Mouse (Mus musculus) neural tube, embryonic 12.5 days (tissue): ENCODE results near the gene Sh3rf3. TPM values are rescaled to one million over a fixed set of nuclear protein-coding genes. Genes with fewer than 3 reads are reported as not detected.
A peak's percentile ranks its signal among the peaks of the same experiment; 100 is the strongest.

Source experiments
- ATAC-seq: fragments of 200-750 bp; cut with Nextera tagmentation; 2 replicates; pipeline ENCODE4 v1.8.0; 2017; ENCODE audit warnings: low read depth, mild to moderate bottlenecking, moderate TSS enrichment, moderate library complexity; ENCODE audit not compliant: low FRiP score
- H3K27ac ChIP-seq: fragments of 300-500 bp; sonication (generic); 2 replicates; pipeline ENCODE4 v1.5.1; 2016
- H3K27me3 ChIP-seq: fragments of 300-500 bp; sonication (generic); replicated peaks from 2 replicates; pipeline ENCODE4 v1.6.1; 2016; ENCODE audit warnings: mild to moderate bottlenecking
- H3K36me3 ChIP-seq: fragments of 300-500 bp; sonication (generic); 2 replicates; pipeline ENCODE4 v1.6.1; 2016; ENCODE audit warnings: mild to moderate bottlenecking
- H3K4me1 ChIP-seq: fragments of 300-500 bp; sonication (generic); 2 replicates; pipeline ENCODE4 v1.6.1; 2016
- H3K4me2 ChIP-seq: fragments of 300-500 bp; sonication (generic); replicated peaks from 2 replicates; pipeline ENCODE4 v1.6.1; 2016; ENCODE audit warnings: mild to moderate bottlenecking
- H3K4me3 ChIP-seq: fragments of 300-500 bp; sonication (generic); 2 replicates; pipeline ENCODE4 v1.5.1; 2016
- H3K9ac ChIP-seq: fragments of 300-500 bp; sonication (generic); 2 replicates; pipeline ENCODE4 v1.6.1; 2016; ENCODE audit warnings: mild to moderate bottlenecking
- H3K9me3 ChIP-seq: fragments of 300-500 bp; sonication (generic); 2 replicates; pipeline ENCODE4 v1.6.1; 2016; ENCODE audit warnings: mild to moderate bottlenecking
- WGBS: fragments of 180-500 bp; shearing (Covaris S2); methylation state at CpG from one replicate; pipeline ENCODE4 v1.1.7; 2016; 5-methylcytosine and 5-hydroxymethylcytosine counted together
- polyA plus RNA-seq: library from polyadenylated mRNA; unstranded; fragments of >200 nt; fragmentation: Nextera tagmentation; extraction: Ambion mirVana; gene quantifications from 2 replicates; pipeline ENCODE4 v1.2.1, GENCODE M21; 2016

The Sh3rf3 gene
- polyA plus RNA-seq, 1 experiment from 2014 or later: 6.3 TPM

GRCm38 (mm10) chr10:59119811-59120210 lies 306.7 kb downstream of the Sh3rf3 start:
- no peak overlapping the region for H3K9ac ChIP-seq
- no peaks in the 10 kb centered on the region for H3K27me3 ChIP-seq
- H3K36me3 ChIP-seq: no peaks in the 10 kb centered on the region
- no peak for ATAC-seq
- no peak overlapping the region for H3K4me3 ChIP-seq
- WGBS: 92% methylated on average over 2 of the region's 2 CpGs
- no peaks in the 10 kb centered on the region for H3K4me1 ChIP-seq
- no peak overlapping the region for H3K4me2 ChIP-seq
- H3K27ac ChIP-seq: no peak overlapping the region
- H3K9me3 ChIP-seq: no peaks in the 10 kb centered on the region

- no peak overlapping the region for H3K27ac ChIP-seq
- no peak overlapping the region for H3K9ac ChIP-seq
- no peak for ATAC-seq
- WGBS: 84% methylated on average over 2 of the region's 2 CpGs
- H3K4me2 ChIP-seq: no peak overlapping the region
- no peaks in the 10 kb centered on the region for H3K27me3 ChIP-seq
- H3K9me3 ChIP-seq: no peaks in the 10 kb centered on the region
- no peaks in the 10 kb centered on the region for H3K36me3 ChIP-seq
- H3K4me3 ChIP-seq: no peak overlapping the region
- H3K4me1 ChIP-seq: no peaks in the 10 kb centered on the region
Observed at GRCm38 (mm10) chr10:59125497-59125896, 312.3 kb downstream of the Sh3rf3 start.

DNA sequence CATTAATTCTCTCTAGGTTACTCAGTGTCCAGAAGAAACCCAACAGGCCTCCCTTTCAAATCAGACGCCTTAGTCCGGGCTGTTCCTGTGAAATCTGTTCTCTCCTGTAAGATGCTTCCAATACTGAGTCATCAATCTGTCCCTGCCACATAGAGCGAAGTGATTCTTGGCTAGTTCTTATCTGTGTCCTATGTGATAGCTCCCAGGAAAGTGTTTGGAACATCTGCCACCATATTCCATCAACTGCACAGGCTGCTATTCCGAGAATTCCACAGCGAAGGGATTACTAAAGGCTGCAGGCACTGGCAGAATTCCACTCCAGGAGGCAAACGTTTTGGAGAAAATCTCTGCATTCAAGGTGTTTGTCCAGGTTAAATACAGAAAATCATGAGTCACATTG lies 314.5 kb downstream of the Sh3rf3 start:
- Histone ChIP-seq H3K9ac (no peak overlapping the region), H3K36me3 (no peaks in the 10 kb centered on the region), H3K27ac (no peak overlapping the region), H3K4me2 (no peak overlapping the region), H3K4me3 (no peak overlapping the region), H3K27me3 (no peaks in the 10 kb centered on the region), H3K4me1 (no peaks in the 10 kb centered on the region), H3K9me3 (no peaks in the 10 kb centered on the region)
- ATAC-seq: no peak
- WGBS: 82% methylated on average over 6 of the region's 6 CpGs

- Histone ChIP-seq H3K4me1 (no peaks in the 10 kb centered on the region), H3K27ac (no peak overlapping the region), H3K9ac (no peak overlapping the region), H3K4me2 (no peak overlapping the region), H3K9me3 (no peaks in the 10 kb centered on the region), H3K36me3 (no peaks in the 10 kb centered on the region), H3K27me3 (no peaks in the 10 kb centered on the region), H3K4me3 (no peak overlapping the region)
- no peak for ATAC-seq
- WGBS: 82% methylated on average over 20 of the region's 20 CpGs
Observed at GRCm38 (mm10) chr10:59131926-59132628, 318.9 kb downstream of the Sh3rf3 start.

DNA sequence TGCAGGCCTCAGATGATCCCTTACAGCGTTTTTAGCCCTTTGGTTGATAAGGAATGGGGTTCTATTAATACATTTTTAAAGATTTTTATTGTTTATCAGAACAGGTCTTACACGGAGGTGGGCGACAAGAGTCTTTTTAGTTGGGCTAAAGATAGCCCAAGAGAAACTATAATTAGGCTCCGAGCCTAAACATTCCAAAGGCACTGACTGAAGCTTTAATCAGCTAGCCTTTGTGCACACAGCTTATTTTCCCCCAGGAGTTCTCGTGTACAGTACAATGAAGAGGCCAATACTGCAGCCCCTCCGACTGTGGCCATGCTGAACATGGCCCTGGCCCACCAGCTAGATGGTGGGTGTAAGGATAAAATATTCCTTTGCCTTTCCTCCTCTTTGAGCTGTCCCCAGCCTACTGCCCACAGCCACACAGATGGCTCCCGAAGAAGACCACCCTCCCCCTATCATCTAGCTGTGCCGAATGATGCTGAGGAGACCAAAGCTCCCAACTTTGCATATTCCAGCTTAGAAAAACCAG lies 320.4 kb downstream of the Sh3rf3 start:
- no peak overlapping the region for H3K4me3 ChIP-seq
- H3K9ac ChIP-seq: no peak overlapping the region
- H3K36me3 ChIP-seq: no peaks in the 10 kb centered on the region
- H3K27ac ChIP-seq: no peak overlapping the region
- no peaks in the 10 kb centered on the region for H3K4me1 ChIP-seq
- H3K27me3 ChIP-seq: no peaks in the 10 kb centered on the region
- H3K9me3 ChIP-seq: no peaks in the 10 kb centered on the region
- 76% methylated on average over 8 of the region's 8 CpGs for WGBS
- no peak for ATAC-seq
- no peak overlapping the region for H3K4me2 ChIP-seq

GRCm38 (mm10) chr10:59149956-59150383 lies 336.8 kb downstream of the Sh3rf3 start:
- no peaks in the 10 kb centered on the region for H3K27me3 ChIP-seq
- H3K9ac ChIP-seq: no peak overlapping the region
- H3K4me3 ChIP-seq: no peak overlapping the region
- H3K9me3 ChIP-seq: peaks cover 8% of the 10 kb centered on the region
- H3K27ac ChIP-seq: no peak overlapping the region
- no peaks in the 10 kb centered on the region for H3K36me3 ChIP-seq
- 0 out of 2 replicates have a peak overlapping the region, but pooled peaks have one; percentile 16 for H3K4me2 ChIP-seq
- ATAC-seq: peak; percentile 75
- WGBS: 25% methylated on average over 8 of the region's 8 CpGs
- H3K4me1 ChIP-seq: no peaks in the 10 kb centered on the region

- Histone ChIP-seq H3K27ac (no peak overlapping the region), H3K4me1 (no peaks in the 10 kb centered on the region), H3K9ac (no peak overlapping the region), H3K36me3 (no peaks in the 10 kb centered on the region), H3K4me3 (no peak overlapping the region), H3K9me3 (peaks cover 8% of the 10 kb centered on the region), H3K4me2 (no peak overlapping the region), H3K27me3 (no peaks in the 10 kb centered on the region)
- WGBS: 89% methylated on average over 10 of the region's 10 CpGs
- no peak for ATAC-seq
Observed at GRCm38 (mm10) chr10:59150938-59151657, 337.9 kb downstream of the Sh3rf3 start.

- H3K9me3 ChIP-seq: peaks cover 8% of the 10 kb centered on the region
- no peaks in the 10 kb centered on the region for H3K4me1 ChIP-seq
- no peak overlapping the region for H3K9ac ChIP-seq
- WGBS: 85% methylated on average over 5 of the region's 5 CpGs
- ATAC-seq: no peak
- no peak overlapping the region for H3K4me2 ChIP-seq
- no peaks in the 10 kb centered on the region for H3K36me3 ChIP-seq
- H3K27ac ChIP-seq: no peak overlapping the region
- H3K27me3 ChIP-seq: no peaks in the 10 kb centered on the region
- no peak overlapping the region for H3K4me3 ChIP-seq
Observed at GRCm38 (mm10) chr10:59152544-59153081, 339.5 kb downstream of the Sh3rf3 start.

DNA sequence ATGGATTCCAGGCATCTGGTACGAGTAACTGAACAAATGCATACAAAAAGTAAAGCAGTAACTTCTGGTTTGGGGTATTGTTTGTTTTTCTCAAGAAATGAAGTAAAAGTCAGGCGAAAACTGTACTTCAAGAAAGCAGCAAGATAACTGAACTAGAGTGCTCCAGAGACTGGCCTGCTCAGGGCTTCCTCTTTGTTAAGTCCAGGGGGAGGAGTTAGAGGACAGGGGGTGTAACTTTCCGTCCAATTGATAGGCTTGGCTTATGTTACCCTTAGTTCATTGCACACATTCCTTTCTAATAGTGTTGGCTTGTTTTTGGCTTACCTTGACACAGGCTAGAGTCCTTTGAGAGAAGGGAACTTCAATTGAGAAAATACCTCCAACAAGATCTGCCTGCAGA lies 345.5 kb downstream of the Sh3rf3 start:
- H3K4me3 ChIP-seq: no peak overlapping the region
- H3K9ac ChIP-seq: no peak overlapping the region
- no peak overlapping the region for H3K4me2 ChIP-seq
- H3K27ac ChIP-seq: no peak overlapping the region
- no peaks in the 10 kb centered on the region for H3K27me3 ChIP-seq
- WGBS: 79% methylated on average over 3 of the region's 3 CpGs
- no peaks in the 10 kb centered on the region; the same call in 1 of the 2 replicates for H3K36me3 ChIP-seq
- H3K9me3 ChIP-seq: peaks cover 2% of the 10 kb centered on the region
- ATAC-seq: no peak
- H3K4me1 ChIP-seq: no peaks in the 10 kb centered on the region

DNA sequence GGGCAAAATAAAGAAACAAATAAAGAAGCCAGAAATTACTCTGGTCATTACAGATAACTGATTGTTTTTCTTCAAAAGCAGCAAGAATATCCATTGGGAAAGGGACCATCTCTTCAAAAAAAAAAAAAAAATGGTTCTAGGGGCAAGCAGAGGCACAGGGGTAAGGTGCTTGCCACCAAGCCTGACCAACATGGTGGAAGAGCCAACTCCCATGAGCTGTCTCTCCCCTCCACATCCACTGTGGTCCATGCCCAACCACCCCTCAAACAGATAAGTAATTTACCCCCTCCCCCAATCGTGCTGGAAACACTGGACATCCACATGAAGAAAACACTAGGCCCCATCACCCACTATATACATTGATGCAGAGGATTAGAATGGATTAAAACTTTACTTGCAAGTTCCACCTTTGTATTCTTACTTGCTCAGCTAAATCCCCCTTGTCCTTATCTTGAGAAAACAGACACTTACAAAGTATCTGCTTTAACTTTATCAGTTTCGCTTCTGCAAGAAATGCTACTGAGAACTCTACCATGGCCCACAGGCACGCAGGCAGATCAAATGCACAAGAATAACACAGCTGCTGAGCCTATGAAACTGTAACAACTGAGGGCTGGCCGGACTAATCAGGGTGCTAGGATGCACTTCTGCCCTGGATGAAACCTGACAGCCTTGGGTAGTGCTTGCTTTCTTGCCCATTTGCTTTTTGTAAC lies 349.2 kb downstream of the Sh3rf3 start:
- Histone ChIP-seq H3K36me3 (peaks cover 3% of the 10 kb centered on the region; the same call in 1 of the 2 replicates), H3K9ac (no peak overlapping the region), H3K4me3 (no peak overlapping the region), H3K4me1 (no peaks in the 10 kb centered on the region), H3K27me3 (no peaks in the 10 kb centered on the region), H3K9me3 (no peaks in the 10 kb centered on the region), H3K4me2 (no peak overlapping the region), H3K27ac (no peak overlapping the region)
- WGBS: 80% methylated on average over 4 of the region's 4 CpGs
- no peak for ATAC-seq

- WGBS: 71% methylated on average over 14 of the region's 14 CpGs
- no peak overlapping the region for H3K9ac ChIP-seq
- H3K4me2 ChIP-seq: no peak overlapping the region
- H3K27ac ChIP-seq: no peak overlapping the region
- H3K9me3 ChIP-seq: no peaks in the 10 kb centered on the region
- no peaks in the 10 kb centered on the region for H3K4me1 ChIP-seq
- H3K36me3 ChIP-seq: peaks cover 9% of the 10 kb centered on the region; the same call in 1 of the 2 replicates
- H3K27me3 ChIP-seq: no peaks in the 10 kb centered on the region
- H3K4me3 ChIP-seq: no peak overlapping the region
- ATAC-seq: 0 out of 2 replicates have a peak, but pooled peaks have one; percentile 13
Observed at GRCm38 (mm10) chr10:59166104-59166944, 353.2 kb downstream of the Sh3rf3 start.
